Mouse (Mus musculus) heart, embryonic 13.5 days (tissue): ENCODE data around the gene Fignl1. TPM values are rescaled to one million over a fixed set of nuclear protein-coding genes. Genes with fewer than 3 reads are reported as not detected.

Experiments
- ATAC-seq: fragments of 200-750 bp; cut with Nextera tagmentation; 2 replicates; pipeline ENCODE4 v1.8.0; 2017; ENCODE audit warnings: moderate TSS enrichment; ENCODE audit not compliant: insufficient number of reproducible peaks, low FRiP score, low TSS enrichment; ENCODE audit errors: extremely low read depth
- H3K27ac ChIP-seq: fragments of 300-500 bp; sonication (generic); replicated peaks from 2 replicates; pipeline ENCODE4 v1.5.1; 2015; ENCODE audit warnings: moderate library complexity, mild to moderate bottlenecking, inconsistent platforms
- H3K27me3 ChIP-seq: fragments of 300-500 bp; sonication (generic); replicated peaks from 2 replicates; pipeline ENCODE4 v1.6.1; 2015; ENCODE audit warnings: mild to moderate bottlenecking, inconsistent platforms
- H3K36me3 ChIP-seq: fragments of 300-500 bp; sonication (generic); 2 replicates; pipeline ENCODE4 v1.6.1; 2015; ENCODE audit warnings: mild to moderate bottlenecking, inconsistent platforms
- H3K4me1 ChIP-seq: fragments of 300-500 bp; sonication (generic); 2 replicates; pipeline ENCODE4 v1.6.1; 2015; ENCODE audit warnings: inconsistent platforms
- H3K4me2 ChIP-seq: fragments of 300-500 bp; sonication (generic); 2 replicates; pipeline ENCODE4 v1.6.1; 2015; ENCODE audit warnings: inconsistent platforms, mild to moderate bottlenecking, moderate library complexity
- H3K4me3 ChIP-seq: fragments of 300-500 bp; sonication (generic); 2 replicates; pipeline ENCODE4 v1.5.1; 2015; ENCODE audit warnings: moderate library complexity, mild to moderate bottlenecking, inconsistent platforms
- H3K9ac ChIP-seq: fragments of 300-500 bp; sonication (generic); 2 replicates; pipeline ENCODE4 v1.6.1; 2015; ENCODE audit warnings: inconsistent platforms, mild to moderate bottlenecking, moderate library complexity
- H3K9me3 ChIP-seq: fragments of 300-500 bp; sonication (generic); 2 replicates; pipeline ENCODE4 v1.6.1; 2016; ENCODE audit warnings: inconsistent platforms
- WGBS: fragments of 180-500 bp; shearing (Covaris S2); methylation state at CpG from one replicate; pipeline ENCODE4 v1.1.7; 2015; ENCODE audit warnings: mixed read lengths; 5-methylcytosine and 5-hydroxymethylcytosine counted together
- polyA plus RNA-seq: library from polyadenylated mRNA; unstranded; fragments of >200 nt; fragmentation: Nextera tagmentation; extraction: Ambion mirVana; gene quantifications from 2 replicates; pipeline ENCODE4 v1.2.1, GENCODE M21; 2015

Fignl1 gene
- polyA plus RNA-seq, 1 experiment from 2014 or later: 52.9 TPM

GRCm38 (mm10) chr11:11844367-11844971, 35.7 kb upstream of the Fignl1 start:
- peak overlapping the region; percentile 81 for H3K27ac ChIP-seq
- H3K27me3 ChIP-seq: no peaks in the 10 kb centered on the region
- peak overlapping the region; percentile 38; the same call in 1 of the 2 replicates for H3K9ac ChIP-seq
- H3K4me2 ChIP-seq: no peak overlapping the region
- no peaks in the 10 kb centered on the region for H3K9me3 ChIP-seq
- H3K4me3 ChIP-seq: no peak overlapping the region
- ATAC-seq: no peak
- H3K36me3 ChIP-seq: no peaks in the 10 kb centered on the region
- peaks cover 67% of the 10 kb centered on the region for H3K4me1 ChIP-seq
- 42% methylated on average over 13 of the region's 13 CpGs for WGBS

DNA sequence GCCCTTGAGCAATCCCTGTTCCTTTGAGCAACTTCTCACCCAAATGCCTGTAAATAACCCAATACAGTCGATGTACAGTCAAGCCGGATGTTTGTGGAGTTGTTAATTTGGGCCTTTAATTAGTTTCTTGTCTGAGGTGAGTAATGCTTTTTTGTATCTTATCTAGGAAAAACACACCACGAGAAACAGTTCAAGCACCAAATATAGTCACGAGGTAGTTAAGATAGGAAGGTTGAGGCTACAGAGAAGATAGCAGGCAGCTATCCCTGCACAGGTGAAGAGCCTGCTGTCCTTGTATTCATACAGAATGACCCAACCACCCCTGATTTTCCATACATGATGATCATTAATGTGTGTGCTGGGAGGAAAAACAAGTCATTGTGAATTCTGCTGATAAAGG, 32.8 kb upstream of the Fignl1 start:
- Histone ChIP-seq H3K4me1 (peaks cover 88% of the 10 kb centered on the region), H3K36me3 (no peaks in the 10 kb centered on the region), H3K27ac (peak overlapping the region; percentile 94), H3K27me3 (no peaks in the 10 kb centered on the region), H3K9me3 (no peaks in the 10 kb centered on the region), H3K4me2 (no peak overlapping the region), H3K4me3 (no peak overlapping the region), H3K9ac (no peak overlapping the region)
- ATAC-seq: no peak
- 14% methylated on average over 4 of the region's 4 CpGs for WGBS

DNA sequence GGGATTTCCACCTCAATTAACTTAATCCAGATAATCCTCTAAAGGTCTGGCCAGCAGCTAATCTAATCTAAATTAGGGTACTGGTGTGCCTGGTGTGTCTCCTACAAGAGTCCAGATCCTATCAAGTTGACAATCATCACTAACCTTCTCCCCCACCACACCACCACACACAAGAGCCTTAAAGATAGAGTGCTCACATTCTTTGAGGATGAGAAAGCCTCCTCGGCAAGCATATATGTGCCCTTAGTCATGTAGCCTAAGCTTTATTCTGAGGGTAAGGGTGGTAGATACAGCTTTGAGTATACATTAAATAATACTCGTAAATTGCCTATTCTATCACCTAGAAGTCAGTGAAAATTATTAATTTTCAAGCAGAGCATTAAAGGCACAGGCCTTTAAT, 32.0 kb upstream of the Fignl1 start:
- H3K9me3 ChIP-seq: no peaks in the 10 kb centered on the region
- no peaks in the 10 kb centered on the region for H3K36me3 ChIP-seq
- H3K27ac ChIP-seq: peak overlapping the region; percentile 94
- H3K4me2 ChIP-seq: no peak overlapping the region
- ATAC-seq: no peak
- no peak overlapping the region for H3K9ac ChIP-seq
- peaks cover 97% of the 10 kb centered on the region for H3K4me1 ChIP-seq
- no peak overlapping the region for H3K4me3 ChIP-seq
- 43% methylated on average over 2 of the region's 2 CpGs for WGBS
- H3K27me3 ChIP-seq: no peaks in the 10 kb centered on the region

GRCm38 (mm10) chr11:11839874-11840273, 31.1 kb upstream of the Fignl1 start:
- ATAC-seq: no peak
- H3K36me3 ChIP-seq: no peaks in the 10 kb centered on the region
- no peaks in the 10 kb centered on the region for H3K9me3 ChIP-seq
- 58% methylated on average over 7 of the region's 7 CpGs for WGBS
- H3K4me2 ChIP-seq: no peak overlapping the region
- H3K4me3 ChIP-seq: no peak overlapping the region
- 0 out of 2 replicates have a peak overlapping the region, but pooled peaks have one; percentile 13 for H3K9ac ChIP-seq
- H3K27me3 ChIP-seq: no peaks in the 10 kb centered on the region
- H3K27ac ChIP-seq: peak overlapping the region; percentile 94
- peaks cover 98% of the 10 kb centered on the region for H3K4me1 ChIP-seq

DNA sequence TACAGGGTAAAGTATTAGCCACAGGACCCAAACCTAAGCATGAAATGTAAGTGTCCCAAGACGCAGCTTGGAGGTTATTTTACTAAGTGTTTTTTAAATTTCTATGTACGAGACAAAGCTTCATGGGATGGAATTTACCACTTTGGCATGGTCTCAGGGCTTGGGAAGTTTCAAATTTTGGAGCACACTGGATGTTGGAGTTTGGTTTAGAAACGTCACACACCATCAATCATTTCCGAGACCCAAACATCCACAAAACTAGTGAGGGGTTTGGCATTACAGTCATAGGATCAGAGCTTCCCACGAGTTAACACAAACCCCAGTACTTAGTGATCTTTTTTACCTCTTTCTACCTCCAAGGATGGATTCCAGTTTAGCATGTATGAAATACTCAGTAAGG, 28.6 kb upstream of the Fignl1 start:
- Histone ChIP-seq H3K4me2 (peak overlapping the region; percentile 61), H3K9ac (no peak overlapping the region; the same call in 1 of the 2 replicates), H3K27ac (peak overlapping the region; percentile 94), H3K27me3 (no peaks in the 10 kb centered on the region), H3K4me3 (no peak overlapping the region), H3K9me3 (no peaks in the 10 kb centered on the region), H3K36me3 (no peaks in the 10 kb centered on the region), H3K4me1 (peaks cover 95% of the 10 kb centered on the region)
- WGBS: 68% methylated on average over 5 of the region's 5 CpGs
- ATAC-seq: no peak

DNA sequence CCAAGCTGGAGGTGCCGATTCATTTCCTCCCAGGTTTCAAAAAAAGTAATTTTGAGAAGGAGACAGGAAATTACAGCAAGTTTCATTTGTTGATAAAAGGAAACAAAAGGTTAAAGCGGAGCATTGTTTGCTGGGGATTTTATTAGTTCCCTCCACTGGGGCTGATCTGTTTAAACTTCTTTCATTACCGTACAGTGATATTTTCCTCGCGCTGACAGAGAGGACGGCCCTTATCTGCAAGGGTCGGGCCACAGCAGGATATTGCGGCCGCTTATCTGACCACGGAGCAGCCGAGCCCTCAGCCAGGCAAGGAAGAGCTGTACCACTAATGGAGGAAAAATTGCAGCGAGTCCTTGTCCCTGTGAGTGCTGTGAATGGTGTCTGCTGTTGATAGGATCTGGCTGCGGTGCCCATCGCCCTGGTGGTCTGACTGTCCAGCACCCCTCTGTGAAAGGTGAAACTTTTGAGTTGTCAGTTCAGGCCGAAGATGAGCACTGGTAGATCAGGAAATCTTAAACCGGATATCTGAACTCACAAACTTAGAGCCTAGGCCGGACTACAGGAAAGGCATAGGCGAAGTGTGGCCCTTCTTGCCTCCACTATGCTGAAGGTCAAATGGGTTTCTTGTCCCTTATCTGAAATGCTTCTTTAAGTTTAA, 28.1 kb upstream of the Fignl1 start:
- H3K27me3 ChIP-seq: no peaks in the 10 kb centered on the region
- peak overlapping the region; percentile 78 for H3K9ac ChIP-seq
- ATAC-seq: no peak; the same call in 1 of the 2 replicates
- no peaks in the 10 kb centered on the region for H3K9me3 ChIP-seq
- H3K4me2 ChIP-seq: peak overlapping the region; percentile 61
- peak overlapping the region; percentile 94 for H3K27ac ChIP-seq
- no peaks in the 10 kb centered on the region for H3K36me3 ChIP-seq
- WGBS: 5% methylated on average over 18 of the region's 18 CpGs
- H3K4me3 ChIP-seq: peak overlapping the region; percentile 27
- H3K4me1 ChIP-seq: peaks cover 96% of the 10 kb centered on the region

- H3K9me3 ChIP-seq: no peaks in the 10 kb centered on the region
- peak overlapping the region; percentile 78 for H3K9ac ChIP-seq
- peak overlapping the region; percentile 94 for H3K27ac ChIP-seq
- H3K4me3 ChIP-seq: no peak overlapping the region
- no peaks in the 10 kb centered on the region for H3K27me3 ChIP-seq
- ATAC-seq: no peak
- H3K36me3 ChIP-seq: no peaks in the 10 kb centered on the region
- H3K4me1 ChIP-seq: peaks cover 95% of the 10 kb centered on the region
- 13% methylated on average over 8 of the region's 8 CpGs for WGBS
- peak overlapping the region; percentile 61 for H3K4me2 ChIP-seq
Measured at GRCm38 (mm10) chr11:11836262-11836661, 27.5 kb upstream of the Fignl1 start.

DNA sequence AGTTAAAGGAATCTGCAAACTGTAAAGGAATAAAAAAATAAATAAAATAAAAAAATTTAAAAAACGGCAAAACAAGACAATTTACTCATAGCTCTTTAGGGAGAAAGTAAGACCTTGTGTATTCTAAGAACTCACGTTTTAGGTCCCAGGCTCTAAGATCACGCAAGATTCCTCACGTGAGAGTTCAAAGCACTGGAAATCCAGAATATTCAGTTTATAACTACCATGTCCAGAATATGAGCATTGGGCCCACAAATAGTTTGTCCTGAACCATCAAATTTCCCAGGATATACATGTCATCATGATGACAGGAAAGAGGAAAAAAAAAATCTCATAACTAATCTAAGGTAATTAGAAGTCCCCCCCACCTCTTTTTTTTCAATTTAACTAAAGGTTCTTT, 27.0 kb upstream of the Fignl1 start:
- H3K27ac ChIP-seq: peak overlapping the region; percentile 94
- H3K36me3 ChIP-seq: no peaks in the 10 kb centered on the region
- H3K4me3 ChIP-seq: no peak overlapping the region
- peaks cover 94% of the 10 kb centered on the region for H3K4me1 ChIP-seq
- H3K9me3 ChIP-seq: no peaks in the 10 kb centered on the region
- no peak for ATAC-seq
- H3K4me2 ChIP-seq: peak overlapping the region; percentile 61; the same call in 1 of the 2 replicates
- H3K9ac ChIP-seq: peak overlapping the region; percentile 68; the same call in 1 of the 2 replicates
- no peaks in the 10 kb centered on the region for H3K27me3 ChIP-seq
- WGBS: 62% methylated on average over 4 of the region's 4 CpGs

DNA sequence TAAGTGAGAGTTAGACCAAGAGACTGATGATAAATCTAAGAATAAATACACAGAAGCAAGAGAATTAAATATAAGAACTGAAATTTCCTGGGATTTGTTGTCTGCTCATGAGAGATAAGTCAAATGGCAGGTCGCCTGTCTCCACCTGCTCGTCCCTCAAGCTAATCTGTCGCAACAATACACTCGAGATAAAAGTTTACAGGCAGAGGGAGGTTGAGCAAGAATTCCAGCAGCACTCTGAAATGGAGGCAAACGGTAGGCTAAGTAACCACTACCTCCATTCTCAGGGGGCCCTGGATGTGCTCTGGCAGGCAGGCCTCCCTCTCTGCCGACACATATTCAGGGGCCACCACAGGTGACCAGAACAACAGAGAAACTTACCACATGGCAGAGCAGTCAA, 26.6 kb upstream of the Fignl1 start:
- H3K27me3 ChIP-seq: no peaks in the 10 kb centered on the region
- peak overlapping the region; percentile 68 for H3K9ac ChIP-seq
- H3K4me1 ChIP-seq: peaks cover 94% of the 10 kb centered on the region
- 16% methylated on average over 6 of the region's 6 CpGs for whole genome bisulfite sequencing
- no peaks in the 10 kb centered on the region for H3K36me3 ChIP-seq
- peak overlapping the region; percentile 94 for H3K27ac ChIP-seq
- no peak overlapping the region for H3K4me2 ChIP-seq
- no peaks in the 10 kb centered on the region for H3K9me3 ChIP-seq
- no peak overlapping the region for H3K4me3 ChIP-seq
- ATAC-seq: no peak

- no peak for ATAC-seq
- 42% methylated on average over 8 of the region's 8 CpGs for WGBS
Measured at GRCm38 (mm10) chr11:11833100-11833499, 24.3 kb upstream of the Fignl1 start.

DNA sequence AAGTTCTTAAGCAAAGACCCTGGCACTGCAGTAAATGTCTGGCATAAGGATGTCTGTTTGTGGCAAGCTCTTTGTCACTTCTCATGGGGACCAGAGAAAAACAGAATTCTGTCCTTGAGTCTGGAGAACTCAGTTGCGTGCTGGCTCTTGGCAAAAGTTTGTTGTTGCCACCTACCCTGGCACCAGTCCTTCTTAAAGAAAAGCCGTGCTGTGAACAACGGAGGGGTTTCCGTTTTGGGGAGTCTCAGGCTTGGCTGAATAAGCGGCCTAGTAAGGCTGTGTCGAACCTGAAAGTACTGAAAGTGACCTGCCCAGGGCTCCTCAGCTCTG, 24.0 kb upstream of the Fignl1 start:
- no peak overlapping the region for H3K4me2 ChIP-seq
- no peak for ATAC-seq
- 18% methylated on average over 6 of the region's 6 CpGs for WGBS

More at GRCm38 (mm10) chr11:11833100-11833499, 24.3 kb upstream of the Fignl1 start:
- Histone ChIP-seq H3K9ac (peak overlapping the region; percentile 62), H3K4me1 (peaks cover 94% of the 10 kb centered on the region), H3K27me3 (no peaks in the 10 kb centered on the region), H3K4me3 (no peak overlapping the region), H3K9me3 (no peaks in the 10 kb centered on the region), H3K4me2 (no peak overlapping the region), H3K36me3 (no peaks in the 10 kb centered on the region), H3K27ac (peak overlapping the region; percentile 97)

More for the DNA sequence above, 24.0 kb upstream of the Fignl1 start:
- Histone ChIP-seq H3K27me3 (no peaks in the 10 kb centered on the region), H3K4me1 (peaks cover 94% of the 10 kb centered on the region), H3K9me3 (no peaks in the 10 kb centered on the region), H3K27ac (peak overlapping the region; percentile 97), H3K36me3 (no peaks in the 10 kb centered on the region), H3K9ac (peak overlapping the region; percentile 62), H3K4me3 (no peak overlapping the region)
